Mouse (Mus musculus) spleen, postnatal 4 days (tissue): ENCODE measurements around the gene Gm27021.
A peak's percentile ranks its signal among the peaks of the same experiment; 100 is the strongest.

Experiments used
- DNase-seq, 2 experiments: peaks; one replicate each; pipeline ENCODE4 v3.0.0; 2022; ENCODE audit warnings: low spot score in 2 of 2

The Gm27021 gene

GRCm38 (mm10) chr8:120641245-120641644 lies 26.6 kb downstream of the Gm27021 start:
- no peak for DNase-seq

GRCm38 (mm10) chr8:120634329-120634839 lies 33.5 kb downstream of the Gm27021 start:
- peak; percentile 23 to 72 for DNase-seq

- DNase-seq: no peak
Observed at GRCm38 (mm10) chr8:120633665-120634271, 34.1 kb downstream of the Gm27021 start.

- no peak for DNase-seq
Observed at GRCm38 (mm10) chr8:120632969-120633664, 34.8 kb downstream of the Gm27021 start.

- DNase-seq: no peak
Observed at GRCm38 (mm10) chr8:120631441-120632375, 36.2 kb downstream of the Gm27021 start.

- DNase-seq: no peak
Observed at GRCm38 (mm10) chr8:120630848-120631247, 37.0 kb downstream of the Gm27021 start.

GRCm38 (mm10) chr8:120630031-120630430 lies 37.8 kb downstream of the Gm27021 start:
- no peak for DNase-seq

- DNase-seq: no peak
Observed at GRCm38 (mm10) chr8:120627298-120627697, 40.6 kb downstream of the Gm27021 start.

GRCm38 (mm10) chr8:120626461-120626860 lies 41.4 kb downstream of the Gm27021 start:
- DNase-seq: no peak

GRCm38 (mm10) chr8:120623608-120624007 lies 44.3 kb downstream of the Gm27021 start:
- no peak for DNase-seq

- no peak for DNase-seq
Observed at GRCm38 (mm10) chr8:120622161-120622560, 45.7 kb downstream of the Gm27021 start.

- no peak for DNase-seq
Observed at GRCm38 (mm10) chr8:120620441-120620840, 47.4 kb downstream of the Gm27021 start.

- DNase-seq: no peak
Observed at GRCm38 (mm10) chr8:120619235-120620180, 48.4 kb downstream of the Gm27021 start.

GRCm38 (mm10) chr8:120618110-120618509 lies 49.8 kb downstream of the Gm27021 start:
- peak; percentile 63 to 89 for DNase-seq

- DNase-seq: no peak
Observed at GRCm38 (mm10) chr8:120616663-120617626, 50.9 kb downstream of the Gm27021 start.

- no peak for DNase-seq
Observed at GRCm38 (mm10) chr8:120614491-120614890, 53.4 kb downstream of the Gm27021 start.

- no peak for DNase-seq
Observed at GRCm38 (mm10) chr8:120610824-120611223, 57.1 kb downstream of the Gm27021 start.

GRCm38 (mm10) chr8:120607885-120608284 lies 60.0 kb downstream of the Gm27021 start:
- DNase-seq: peak; percentile 78 to 93

- DNase-seq: no peak
Observed at GRCm38 (mm10) chr8:120607460-120607859, 60.4 kb downstream of the Gm27021 start.

GRCm38 (mm10) chr8:120602672-120603071 lies 65.2 kb downstream of the Gm27021 start:
- DNase-seq: no peak
